Mouse (Mus musculus) central nervous system, embryonic 14 days (tissue): ENCODE measurements around the gene Atp8b5. TPM values are rescaled to one million over a fixed set of nuclear protein-coding genes. Genes with fewer than 3 reads are reported as not detected.

Source experiments
- polyA plus RNA-seq: library from polyadenylated mRNA; depleted of rRNA; stranded (reverse); fragments of >200 nt; gene quantifications from 2 replicates; pipeline ENCODE4 v1.2.3, GENCODE M21; 2012; rRNA removed

The Atp8b5 gene
- 1.2 TPM in 2 replicates for polyA plus RNA-seq

GRCm38 (mm10) chr4:43266623-43267322 lies at the start of gene Atp8b5:
Gene Atp8b5 (plus strand): TSS chr4:43267159.

GRCm38 (mm10) chr4:43381408-43382154 lies 114.6 kb downstream of the Atp8b5 start, which contains the start of gene Rusc2:
Gene Rusc2 (plus strand): TSS chr4:43381979.

Other genes with a start within 250 kb of the Atp8b5 start
- gene Pigo, start 241.3 kb upstream of the Atp8b5 start, polyA plus RNA-seq: 28.4 and 32.4 TPM in 2 replicates
- 122 and 139 TPM in 2 replicates for gene Stoml2, start 235.4 kb upstream of the Atp8b5 start, polyA plus RNA-seq
- gene Fam214b, start 220.9 kb upstream of the Atp8b5 start, polyA plus RNA-seq: 42.0 and 42.6 TPM in 2 replicates
- gene Unc13b, start 208.2 kb upstream of the Atp8b5 start, polyA plus RNA-seq: 56.3 and 60.9 TPM in 2 replicates
- 59.6 and 67.4 TPM in 2 replicates for gene Rusc2, start 114.8 kb downstream of the Atp8b5 start, polyA plus RNA-seq
- gene Fam166b, start 162.0 kb downstream of the Atp8b5 start, polyA plus RNA-seq: 0.92 and 1.1 TPM in 2 replicates
- 75.3 and 75.5 TPM in 2 replicates for gene Tesk1, start 174.8 kb downstream of the Atp8b5 start, polyA plus RNA-seq
- gene Cd72, start 187.5 kb downstream of the Atp8b5 start, polyA plus RNA-seq: 0.20 and 0.59 TPM in 2 replicates
- not detected in 2 replicates for gene Sit1, start 216.6 kb downstream of the Atp8b5 start, polyA plus RNA-seq
- gene Ccdc107, start 225.7 kb downstream of the Atp8b5 start, polyA plus RNA-seq: 76.4 and 104 TPM in 2 replicates
- gene Arhgef39, start 232.5 kb downstream of the Atp8b5 start, polyA plus RNA-seq: 33.3 and 39.5 TPM in 2 replicates
- gene Car9, start 239.8 kb downstream of the Atp8b5 start, polyA plus RNA-seq: 0.50 and 0.79 TPM in 2 replicates